In the genomic region with DNA sequence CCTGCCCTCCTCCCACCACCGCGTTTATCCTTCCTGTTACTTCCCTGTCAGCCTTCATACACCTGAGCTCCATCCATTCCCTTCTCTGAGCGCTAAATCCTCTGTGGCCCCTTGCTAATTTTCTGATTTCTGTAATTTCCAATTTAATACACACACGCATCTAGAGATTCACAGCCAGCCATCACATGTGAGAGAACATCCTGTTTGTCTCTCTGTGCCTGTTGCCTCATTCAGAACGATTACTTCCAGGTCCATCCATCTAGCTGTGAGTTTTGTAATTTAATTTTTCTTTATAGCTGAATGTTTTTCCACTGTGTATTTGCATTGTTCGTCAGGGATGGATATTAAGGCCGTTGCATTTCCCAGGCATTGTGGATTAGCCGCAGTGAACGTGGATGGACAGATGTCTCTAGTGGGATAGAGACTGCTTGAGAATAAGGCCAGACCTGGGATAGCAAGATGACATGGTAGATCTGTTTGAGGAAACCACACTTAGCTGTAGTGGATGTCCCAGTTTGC, we compare ENCODE assay signal across 26 mouse cellular contexts. TPM values are rescaled to one million over a fixed set of nuclear protein-coding genes. Genes with fewer than 3 reads are reported as not detected.
DNase-seq lines count a peak whose midpoint lies in the region; ATAC-seq lines count a peak whose summit lies in the region.
"Had no signal": no experiment of that assay in that cellular context is flagged by ENCODE, and none has a peak within 500 bp of the region (broad histone marks: within the 10 kb centered on the region; RNA-seq: fewer than 3 reads in every experiment).

No protein-coding gene starts in this region.

- peaks cover 9% of the 10 kb centered on the region; the same call in 1 of the 2 replicates for H3K4me1 ChIP-seq in heart, embryonic 11.5 days (ENCODE audit: control insufficient read depth, insufficient read depth, low read length)
- peaks cover 8% of the 10 kb centered on the region for H3K4me1 ChIP-seq in hindbrain, embryonic 13.5 days (replicated peaks)

- H3K4me2 ChIP-seq in heart, embryonic 11.5 days: no peak overlapping the region
- no peak overlapping the region for H3K4me2 ChIP-seq in hindbrain, embryonic 13.5 days
- H3K4me2 ChIP-seq: embryonic facial prominence, embryonic 12.5 days; forebrain, embryonic 12.5 days had no signal

- H3K9ac ChIP-seq in heart, embryonic 11.5 days (ENCODE audit: low read depth, low read length): no peak overlapping the region
- H3K9ac ChIP-seq in hindbrain, embryonic 13.5 days: no peak overlapping the region
- H3K9ac ChIP-seq: embryonic facial prominence, embryonic 12.5 days; forebrain, embryonic 12.5 days had no signal

- ATAC-seq in heart, embryonic 11.5 days (replicated peaks; ENCODE audit: insufficient number of reproducible peaks, low FRiP score, low TSS enrichment): no peak
- peak; percentile 47 for ATAC-seq in inflammation-experienced regulatory T-cells, adult 6 months
- ATAC-seq in erythroid progenitor cell, adult 5-6 weeks (replicated peaks; ENCODE audit: low FRiP score, poor library complexity, severe bottlenecking): no peak
- no peak for ATAC-seq in hindbrain, embryonic 13.5 days (ENCODE audit: low FRiP score)
- ATAC-seq: forebrain, embryonic 14.5 days; forebrain, embryonic 16.5 days; Patski had no signal

- peak; percentile 73 for DNase-seq in heart, adult 11 months
- peak; percentile 59 for DNase-seq in CD4-positive, CD25-positive, alpha-beta regulatory T cell, adult 2 months (ENCODE audit: low read depth, low spot score)
- DNase-seq in T-cell, adult 2 months (ENCODE audit: low spot score): peak; percentile 38
- DNase-seq in right cerebral cortex, postnatal 36 days (ENCODE audit: low spot score in 2 of 2): no peak
- DNase-seq: adrenal gland, adult 2 months; adrenal gland, postnatal 10 days; adrenal gland, postnatal 25 days; B cell, adult 2 months; cerebellum, adult 11 months; cerebellum, adult 18-20 months; cerebellum, adult 9-10 months; cerebellum, postnatal 10 days; cerebellum, postnatal 25 days had no signal

- 83% methylated on average over 9 of the region's 9 CpGs for WGBS in heart, embryonic 11.5 days (ENCODE audit: insufficient replicate concordance)
- WGBS in hindbrain, embryonic 13.5 days: 87% methylated on average over 9 of the region's 9 CpGs

- no peaks in the 10 kb centered on the region for H3K27me3 ChIP-seq in heart, embryonic 11.5 days (ENCODE audit: control insufficient read depth, insufficient read depth, low read length)
- peaks cover 25% of the 10 kb centered on the region for H3K27me3 ChIP-seq in hindbrain, embryonic 13.5 days
- H3K27me3 ChIP-seq: CH12.LX, Patski had no signal

- H3K4me3 ChIP-seq in heart, embryonic 11.5 days (ENCODE audit: low read depth, low read length): no peak overlapping the region
- H3K4me3 ChIP-seq in hindbrain, embryonic 13.5 days: no peak overlapping the region
- H3K4me3 ChIP-seq: embryonic facial prominence, embryonic 10.5 days; embryonic facial prominence, embryonic 12.5 days; forebrain, embryonic 10.5 days; forebrain, embryonic 12.5 days had no signal

- H3K36me3 ChIP-seq in heart, embryonic 11.5 days (ENCODE audit: control insufficient read depth, insufficient read depth, low read length): no peaks in the 10 kb centered on the region
- H3K36me3 ChIP-seq in hindbrain, embryonic 13.5 days: no peaks in the 10 kb centered on the region
- H3K36me3 ChIP-seq: embryonic facial prominence, embryonic 12.5 days; forebrain, embryonic 10.5 days; forebrain, embryonic 12.5 days; G1E had no signal

- H3K27ac ChIP-seq in heart, embryonic 11.5 days (ENCODE audit: low read depth, low read length): no peak overlapping the region
- H3K27ac ChIP-seq in hindbrain, embryonic 13.5 days: no peak overlapping the region
- H3K27ac ChIP-seq: embryonic facial prominence, embryonic 10.5 days; embryonic facial prominence, embryonic 12.5 days; forebrain, embryonic 10.5 days; forebrain, embryonic 12.5 days had no signal

- no peaks in the 10 kb centered on the region for H3K9me3 ChIP-seq in heart, embryonic 11.5 days (replicated peaks; ENCODE audit: control insufficient read depth, low read length)
- H3K9me3 ChIP-seq in hindbrain, embryonic 13.5 days: no peaks in the 10 kb centered on the region
- H3K9me3 ChIP-seq: embryonic facial prominence, embryonic 10.5 days; embryonic facial prominence, embryonic 12.5 days; forebrain, embryonic 10.5 days; forebrain, embryonic 12.5 days had no signal

RNA-seq across cellular contexts. Expression of gene Foxo1, which starts 7.0 kb away (rescaled TPM):
- polyA plus RNA-seq in heart, embryonic 11.5 days (2014; fragmentation: Nextera tagmentation; extraction: Ambion mirVana): 7.1 and 7.8 TPM in 2 replicates
- polyA plus RNA-seq in inflammation-experienced regulatory T-cells, adult 6 months (2017; shearing (Covaris generic)): 10 to 100 TPM; 16.2 to 33.9 (median 32.4) TPM
- total RNA-seq in erythroid progenitor cell, adult 5-6 weeks (2015; ENCODE audit: low replicate concordance): 10.5 and 11.3 TPM in 2 replicates
- total RNA-seq in erythroid progenitor cell, adult 5-6 weeks (2017; ENCODE audit: low replicate concordance): 0.90 and 0.91 TPM in 2 replicates
- 2.7 and 2.9 TPM in 2 replicates for polyA plus RNA-seq in hindbrain, embryonic 13.5 days (2015; fragmentation: Nextera tagmentation; extraction: Ambion mirVana)
- polyA plus RNA-seq: G1E had no signal

Comparison
In these comparisons a context has a peak if more than half of its experiments do, and no peak if none do; other contexts are left out.
1. DNase-seq: peak in heart, adult 11 months (single experiment), CD4-positive, CD25-positive, alpha-beta regulatory T cell, adult 2 months (single experiment) and T-cell, adult 2 months (single experiment); none in right cerebral cortex, postnatal 36 days (0 of 2).